Mouse (Mus musculus) liver, embryonic 15.5 days (tissue): ENCODE results near the gene Ankrd50. TPM values are rescaled to one million over a fixed set of nuclear protein-coding genes. Genes with fewer than 3 reads are reported as not detected.

Experiments used
- ATAC-seq: fragments of 200-750 bp; cut with Nextera tagmentation; 2 replicates; pipeline ENCODE4 v1.8.0; 2017; ENCODE audit warnings: moderate number of reproducible peaks, mild to moderate bottlenecking, moderate library complexity; ENCODE audit not compliant: insufficient read depth
- H3K27ac ChIP-seq: fragments of 300-500 bp; sonication (generic); replicated peaks from 2 replicates; pipeline ENCODE4 v1.5.1; 2015; ENCODE audit warnings: mild to moderate bottlenecking, inconsistent platforms
- H3K27me3 ChIP-seq: fragments of 300-500 bp; sonication (generic); 2 replicates; pipeline ENCODE4 v1.6.1; 2015; ENCODE audit warnings: mild to moderate bottlenecking, inconsistent platforms
- H3K36me3 ChIP-seq: fragments of 300-500 bp; sonication (generic); replicated peaks from 2 replicates; pipeline ENCODE4 v1.6.1; 2015; ENCODE audit warnings: moderate library complexity, mild to moderate bottlenecking, inconsistent platforms
- H3K4me1 ChIP-seq: fragments of 300-500 bp; sonication (generic); replicated peaks from 2 replicates; pipeline ENCODE4 v1.6.1; 2015; ENCODE audit warnings: inconsistent platforms
- H3K4me2 ChIP-seq: fragments of 300-500 bp; sonication (generic); 2 replicates; pipeline ENCODE4 v1.6.1; 2015; ENCODE audit warnings: moderate library complexity, mild to moderate bottlenecking, inconsistent platforms
- H3K4me3 ChIP-seq: fragments of 300-500 bp; sonication (generic); replicated peaks from 2 replicates; pipeline ENCODE4 v1.5.1; 2015; ENCODE audit warnings: mild to moderate bottlenecking, inconsistent platforms
- H3K9ac ChIP-seq: fragments of 300-500 bp; sonication (generic); 2 replicates; pipeline ENCODE4 v1.6.1; 2015; ENCODE audit warnings: moderate library complexity, mild to moderate bottlenecking, inconsistent platforms
- H3K9me3 ChIP-seq: fragments of 300-500 bp; sonication (generic); replicated peaks from 2 replicates; pipeline ENCODE4 v1.6.1; 2016; ENCODE audit warnings: inconsistent platforms
- WGBS: fragments of 180-500 bp; shearing (Covaris S2); methylation state at CpG from one replicate; pipeline ENCODE4 v1.1.7; 2015; ENCODE audit warnings: mixed read lengths; ENCODE audit not compliant: insufficient replicate concordance; 5-methylcytosine and 5-hydroxymethylcytosine counted together
- polyA plus RNA-seq: library from polyadenylated mRNA; unstranded; fragments of >200 nt; fragmentation: Nextera tagmentation; extraction: Ambion mirVana; gene quantifications from 2 replicates; pipeline ENCODE4 v1.2.1, GENCODE M21; 2015

Ankrd50 gene
- polyA plus RNA-seq, 1 experiment from 2014 or later: 2.8 TPM

DNA sequence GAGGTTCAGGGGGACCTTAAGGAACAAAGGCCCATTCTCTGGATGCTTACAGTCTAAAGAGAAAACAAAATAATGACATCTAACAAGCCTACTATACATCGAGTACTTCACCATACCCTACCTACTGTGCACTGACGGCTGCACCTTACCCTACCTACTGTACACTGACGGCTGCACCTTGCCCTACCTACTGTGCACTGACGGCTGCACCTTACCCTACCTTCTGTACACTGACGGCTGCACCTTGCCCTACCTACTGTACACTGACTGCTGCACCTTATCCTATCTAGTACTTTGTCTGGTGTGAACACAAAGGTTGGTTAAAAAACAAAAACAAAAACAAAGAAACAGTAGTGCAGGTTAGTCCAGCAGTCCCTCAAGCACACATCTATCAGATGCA is 18.5 kb downstream of the Ankrd50 start:
- H3K4me1 ChIP-seq: no peaks in the 10 kb centered on the region
- no peak overlapping the region for H3K9ac ChIP-seq
- H3K9me3 ChIP-seq: no peaks in the 10 kb centered on the region
- no peaks in the 10 kb centered on the region for H3K27me3 ChIP-seq
- no peak overlapping the region for H3K27ac ChIP-seq
- WGBS: 71% methylated on average over 5 of the region's 5 CpGs
- no peaks in the 10 kb centered on the region for H3K36me3 ChIP-seq
- no peak overlapping the region for H3K4me2 ChIP-seq
- no peak overlapping the region for H3K4me3 ChIP-seq
- no peak for ATAC-seq

DNA sequence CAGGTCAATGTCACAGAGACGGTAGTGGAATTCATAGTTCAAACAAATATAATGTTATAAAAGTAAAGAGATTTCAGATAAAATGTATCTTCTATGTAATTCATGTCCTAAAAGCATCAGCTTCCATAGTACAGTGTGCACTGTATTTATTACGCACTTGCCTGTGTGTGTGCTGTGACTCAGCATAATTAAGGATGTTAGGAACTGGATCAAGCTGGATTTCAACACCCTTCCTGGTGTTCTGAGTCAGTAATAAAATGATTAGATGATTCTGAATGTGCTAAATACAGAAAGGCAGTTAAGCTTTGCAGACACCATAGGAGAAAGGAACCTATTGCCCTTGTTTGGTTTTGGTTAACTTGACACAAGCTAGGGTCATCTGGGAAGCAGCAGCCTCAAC is 21.5 kb downstream of the Ankrd50 start:
- Histone ChIP-seq H3K9ac (no peak overlapping the region), H3K9me3 (no peaks in the 10 kb centered on the region), H3K4me2 (no peak overlapping the region), H3K27ac (no peak overlapping the region), H3K27me3 (no peaks in the 10 kb centered on the region), H3K36me3 (no peaks in the 10 kb centered on the region), H3K4me1 (no peaks in the 10 kb centered on the region), H3K4me3 (no peak overlapping the region)
- 75% methylated on average over 2 of the region's 2 CpGs for WGBS
- no peak for ATAC-seq

DNA sequence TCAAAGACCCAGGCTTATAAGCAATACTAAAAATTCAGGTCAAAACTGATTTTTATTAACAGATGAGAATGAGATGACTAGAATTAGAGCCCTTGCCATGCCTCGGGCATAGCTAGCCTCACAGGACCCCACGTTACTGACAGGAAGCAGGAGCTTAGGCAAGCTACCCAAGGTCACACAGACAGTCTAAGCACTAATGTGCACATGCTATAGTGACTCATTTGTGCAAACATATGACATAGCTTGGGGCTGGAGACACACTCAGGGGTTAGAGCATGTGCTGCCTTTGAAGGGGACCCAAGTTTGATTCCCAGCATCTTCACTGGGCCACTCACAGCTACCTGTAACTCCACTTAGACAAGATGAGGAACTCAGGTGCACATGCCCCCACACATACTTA is 22.9 kb downstream of the Ankrd50 start:
- Histone ChIP-seq H3K27ac (no peak overlapping the region), H3K4me2 (no peak overlapping the region), H3K36me3 (peaks cover 7% of the 10 kb centered on the region), H3K4me3 (no peak overlapping the region), H3K27me3 (no peaks in the 10 kb centered on the region), H3K9ac (no peak overlapping the region), H3K9me3 (no peaks in the 10 kb centered on the region), H3K4me1 (no peaks in the 10 kb centered on the region)
- no peak for ATAC-seq
- WGBS: 54% methylated on average over 2 of the region's 2 CpGs

DNA sequence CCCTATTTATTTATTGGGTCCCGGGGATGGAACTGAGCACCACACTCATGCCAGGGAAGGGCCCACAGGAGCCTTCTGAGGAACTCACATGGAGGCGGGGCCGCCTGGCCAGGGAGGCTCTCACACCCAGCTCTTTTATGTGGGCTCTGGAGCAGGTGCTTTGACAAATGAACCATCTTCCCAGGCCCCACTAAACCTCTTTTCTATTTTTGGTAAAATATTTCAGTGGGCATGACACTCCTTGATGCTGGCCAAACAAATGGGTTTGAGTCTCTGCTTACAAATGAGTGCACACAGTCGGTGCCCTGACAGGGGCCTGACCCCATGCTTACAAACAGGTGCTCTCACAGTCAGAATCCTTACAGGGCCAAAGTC is 24.4 kb downstream of the Ankrd50 start:
- no peaks in the 10 kb centered on the region for H3K4me1 ChIP-seq
- no peak for ATAC-seq
- WGBS: 63% methylated on average over 4 of the region's 4 CpGs

DNA sequence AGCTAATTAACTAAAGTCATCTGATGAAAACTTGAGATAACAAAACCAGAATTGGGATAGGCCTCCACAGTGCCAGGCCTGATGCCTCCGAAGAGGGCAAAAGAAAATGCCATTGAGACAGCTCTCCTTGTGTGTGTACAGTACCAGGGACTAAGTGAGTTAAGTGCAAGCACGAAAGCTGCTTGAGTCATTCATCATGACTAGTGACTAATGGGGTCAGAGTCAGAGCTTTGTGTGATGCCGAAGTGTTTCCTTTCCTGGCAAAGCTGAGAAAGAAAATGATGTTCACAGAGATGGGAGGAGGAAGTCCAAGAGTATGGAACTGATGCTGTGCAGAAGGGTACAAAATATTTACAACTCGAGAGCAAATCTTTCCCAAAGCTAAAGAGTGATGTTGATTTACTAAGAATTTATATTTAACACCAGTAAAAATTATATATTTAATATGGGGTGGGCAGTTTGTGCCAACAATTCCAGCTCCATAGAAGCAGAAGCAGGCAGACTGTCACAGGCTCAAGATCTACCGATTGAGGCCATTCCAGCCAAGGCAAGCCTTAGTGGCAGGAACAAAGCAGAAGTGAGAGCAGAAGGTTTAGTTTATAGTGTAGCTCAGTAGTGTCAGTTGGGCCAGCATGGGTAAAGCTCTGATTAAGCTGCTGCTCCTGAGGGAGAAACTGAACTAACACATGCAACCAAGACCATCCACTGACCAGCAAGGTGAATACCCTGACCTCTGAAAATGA is 25.0 kb downstream of the Ankrd50 start:
- H3K4me2 ChIP-seq: no peak overlapping the region
- H3K9me3 ChIP-seq: no peaks in the 10 kb centered on the region
- H3K4me1 ChIP-seq: no peaks in the 10 kb centered on the region
- no peaks in the 10 kb centered on the region for H3K27me3 ChIP-seq
- ATAC-seq: no peak
- no peak overlapping the region for H3K9ac ChIP-seq
- peaks cover 27% of the 10 kb centered on the region for H3K36me3 ChIP-seq
- WGBS: 60% methylated on average over 5 of the region's 5 CpGs
- H3K27ac ChIP-seq: no peak overlapping the region
- no peak overlapping the region for H3K4me3 ChIP-seq

More for the DNA sequence above, 24.4 kb downstream of the Ankrd50 start:
- no peak overlapping the region for H3K4me3 ChIP-seq
- H3K27me3 ChIP-seq: no peaks in the 10 kb centered on the region
- H3K27ac ChIP-seq: no peak overlapping the region
- H3K9ac ChIP-seq: no peak overlapping the region
- peaks cover 22% of the 10 kb centered on the region for H3K36me3 ChIP-seq
- no peak overlapping the region for H3K4me2 ChIP-seq
- H3K9me3 ChIP-seq: no peaks in the 10 kb centered on the region

DNA sequence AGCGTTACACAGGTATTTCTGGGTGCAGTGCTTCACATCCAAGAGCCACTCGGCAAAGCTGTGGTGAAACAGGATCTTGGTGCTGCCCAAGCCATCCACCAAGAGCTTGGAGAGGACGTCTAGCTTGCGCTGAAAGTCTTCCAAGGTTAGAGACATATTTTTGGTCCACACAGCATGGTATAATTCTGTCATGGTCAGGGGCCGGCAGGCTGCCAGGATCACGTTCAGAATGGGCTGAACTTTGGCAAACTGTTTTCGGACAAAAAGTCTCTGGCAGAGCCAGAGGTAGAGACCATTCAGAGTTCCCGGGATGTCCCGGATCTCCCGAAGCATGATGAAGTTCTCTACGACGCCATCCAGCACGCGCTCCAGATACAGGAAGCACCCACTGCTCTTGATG is 27.6 kb downstream of the Ankrd50 start:
- Histone ChIP-seq H3K36me3 (peaks cover 41% of the 10 kb centered on the region), H3K4me1 (no peaks in the 10 kb centered on the region), H3K4me3 (no peak overlapping the region), H3K9me3 (no peaks in the 10 kb centered on the region), H3K9ac (no peak overlapping the region), H3K27me3 (no peaks in the 10 kb centered on the region), H3K27ac (no peak overlapping the region), H3K4me2 (no peak overlapping the region)
- ATAC-seq: no peak
- WGBS: 81% methylated on average over 14 of the region's 14 CpGs

DNA sequence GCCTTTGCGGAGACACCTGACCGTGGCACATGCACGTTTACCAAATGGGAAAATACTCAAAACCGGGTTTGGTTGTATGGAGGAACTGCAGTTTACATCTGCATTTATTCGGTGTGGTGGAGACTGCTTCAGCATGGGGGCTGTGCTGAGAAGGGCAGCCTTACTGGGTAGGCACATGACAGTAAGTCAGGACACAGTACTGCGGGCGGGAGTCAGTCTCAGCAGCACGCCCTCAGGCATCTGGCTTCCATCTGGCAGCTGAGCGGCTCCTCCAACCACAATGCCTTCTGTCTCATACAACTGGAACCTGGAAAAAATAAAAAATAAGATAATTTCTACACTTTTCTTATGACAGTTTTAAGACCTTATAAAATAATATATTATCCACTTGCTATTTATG is 32.4 kb downstream of the Ankrd50 start:
- H3K4me1 ChIP-seq: no peaks in the 10 kb centered on the region
- WGBS: 81% methylated on average over 9 of the region's 9 CpGs
- H3K27me3 ChIP-seq: no peaks in the 10 kb centered on the region
- no peak overlapping the region for H3K4me3 ChIP-seq
- no peak for ATAC-seq
- no peak overlapping the region for H3K27ac ChIP-seq
- H3K9ac ChIP-seq: no peak overlapping the region
- no peak overlapping the region for H3K4me2 ChIP-seq
- peaks cover 53% of the 10 kb centered on the region for H3K36me3 ChIP-seq
- no peaks in the 10 kb centered on the region for H3K9me3 ChIP-seq

DNA sequence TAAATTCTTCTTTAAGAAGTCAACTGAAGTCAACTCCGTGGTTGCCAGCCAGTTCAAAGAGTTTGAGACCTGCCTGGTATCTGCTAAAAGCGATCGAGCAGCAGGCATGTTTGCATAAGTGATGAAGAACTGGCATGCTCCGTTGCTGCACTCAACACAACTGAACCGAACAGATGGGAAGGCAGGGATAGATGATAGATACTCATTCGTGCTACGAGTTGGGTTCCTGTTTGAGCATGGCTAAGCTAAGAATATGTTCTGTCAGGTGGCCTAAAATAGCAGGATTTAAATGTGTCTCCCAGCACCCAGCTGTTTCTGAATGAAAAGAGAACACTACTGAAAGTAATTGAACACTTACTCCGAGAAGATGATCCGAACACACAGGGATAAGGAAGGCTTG is 38.1 kb downstream of the Ankrd50 start:
- no peak overlapping the region for H3K4me3 ChIP-seq
- no peaks in the 10 kb centered on the region for H3K9me3 ChIP-seq
- H3K9ac ChIP-seq: no peak overlapping the region
- no peak for ATAC-seq
- no peaks in the 10 kb centered on the region for H3K4me1 ChIP-seq
- WGBS: 70% methylated on average over 9 of the region's 9 CpGs
- peaks cover 10% of the 10 kb centered on the region for H3K36me3 ChIP-seq
- no peak overlapping the region for H3K27ac ChIP-seq
- no peaks in the 10 kb centered on the region for H3K27me3 ChIP-seq
- H3K4me2 ChIP-seq: no peak overlapping the region

DNA sequence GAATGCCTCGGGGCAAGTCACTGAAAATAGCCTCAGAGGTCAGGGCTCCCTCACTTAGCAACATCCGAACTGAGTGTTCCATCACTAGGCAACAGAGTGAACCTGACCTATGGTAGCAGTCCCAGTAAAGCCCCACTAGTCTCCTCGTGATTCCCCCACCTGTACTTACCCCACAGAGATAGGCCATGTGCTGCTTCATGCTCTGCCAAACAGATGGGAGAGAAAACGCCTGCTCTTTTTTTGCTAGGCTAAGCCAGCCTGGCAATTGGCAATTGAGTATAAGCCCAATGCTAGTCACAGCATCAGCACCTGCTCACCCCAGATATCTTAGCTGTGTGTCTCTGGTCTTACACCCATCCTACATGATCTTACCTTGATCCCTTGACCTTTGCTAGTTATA is 40.8 kb downstream of the Ankrd50 start:
- no peaks in the 10 kb centered on the region for H3K36me3 ChIP-seq
- no peak overlapping the region for H3K4me3 ChIP-seq
- no peak overlapping the region for H3K4me2 ChIP-seq
- 42% methylated on average over 4 of the region's 4 CpGs for WGBS
- no peaks in the 10 kb centered on the region for H3K9me3 ChIP-seq
- H3K9ac ChIP-seq: no peak overlapping the region
- no peaks in the 10 kb centered on the region for H3K4me1 ChIP-seq
- H3K27me3 ChIP-seq: no peaks in the 10 kb centered on the region
- no peak for ATAC-seq
- H3K27ac ChIP-seq: no peak overlapping the region

DNA sequence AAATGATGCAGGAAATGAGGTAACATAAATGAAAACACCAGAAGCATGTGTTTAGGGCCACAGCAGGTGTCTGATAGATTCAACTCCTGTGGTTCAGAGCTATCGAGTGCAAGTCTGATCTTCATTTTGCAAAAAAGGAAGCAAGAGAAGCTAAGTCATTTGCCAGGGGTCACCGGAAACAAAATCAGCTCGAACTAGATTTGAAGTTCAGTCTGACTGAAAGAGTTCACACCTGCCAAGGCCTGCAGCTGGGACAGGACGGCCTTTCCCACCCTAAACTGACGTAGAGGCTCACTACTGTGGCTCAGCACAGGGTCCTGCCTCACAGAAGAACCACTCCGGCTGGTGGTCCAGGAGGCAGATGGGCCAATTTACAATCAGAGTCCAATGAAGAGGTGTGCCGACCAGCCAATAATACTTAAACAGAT is 44.1 kb downstream of the Ankrd50 start:
- no peak for ATAC-seq
- WGBS: 33% methylated on average over 7 of the region's 7 CpGs
- H3K4me3 ChIP-seq: no peak overlapping the region

DNA sequence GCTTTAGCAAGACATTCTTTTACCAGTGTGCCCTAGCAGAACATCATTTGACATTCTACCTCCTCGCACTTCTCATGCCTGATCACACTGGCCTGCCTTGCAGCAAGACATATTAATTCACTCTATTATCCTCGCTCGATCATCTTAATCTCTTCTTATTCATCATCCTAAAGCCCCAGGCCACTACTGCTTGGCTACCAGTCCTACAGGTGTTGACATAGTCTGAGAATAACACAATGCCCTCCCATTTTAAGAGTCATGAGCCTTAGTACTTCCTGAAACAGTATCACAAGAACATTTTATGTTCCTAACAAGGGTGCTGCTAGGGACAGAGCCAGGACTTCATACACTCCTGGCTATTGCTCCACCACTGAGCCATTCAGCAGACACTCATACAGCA is 48.0 kb downstream of the Ankrd50 start:
- H3K4me2 ChIP-seq: no peak overlapping the region
- no peaks in the 10 kb centered on the region for H3K36me3 ChIP-seq
- no peak overlapping the region for H3K27ac ChIP-seq
- H3K4me3 ChIP-seq: no peak overlapping the region
- 66% methylated on average over 3 of the region's 3 CpGs for WGBS
- no peak overlapping the region for H3K9ac ChIP-seq
- no peaks in the 10 kb centered on the region for H3K27me3 ChIP-seq
- 0 out of 2 replicates have a peak, but pooled peaks cover 5% of the 10 kb centered on the region for H3K4me1 ChIP-seq
- no peak for ATAC-seq
- H3K9me3 ChIP-seq: no peaks in the 10 kb centered on the region

More for the DNA sequence above, 44.1 kb downstream of the Ankrd50 start:
- Histone ChIP-seq H3K4me1 (no peaks in the 10 kb centered on the region), H3K27me3 (no peaks in the 10 kb centered on the region), H3K9ac (no peak overlapping the region), H3K36me3 (no peaks in the 10 kb centered on the region), H3K27ac (no peak overlapping the region), H3K4me2 (no peak overlapping the region), H3K9me3 (no peaks in the 10 kb centered on the region)

DNA sequence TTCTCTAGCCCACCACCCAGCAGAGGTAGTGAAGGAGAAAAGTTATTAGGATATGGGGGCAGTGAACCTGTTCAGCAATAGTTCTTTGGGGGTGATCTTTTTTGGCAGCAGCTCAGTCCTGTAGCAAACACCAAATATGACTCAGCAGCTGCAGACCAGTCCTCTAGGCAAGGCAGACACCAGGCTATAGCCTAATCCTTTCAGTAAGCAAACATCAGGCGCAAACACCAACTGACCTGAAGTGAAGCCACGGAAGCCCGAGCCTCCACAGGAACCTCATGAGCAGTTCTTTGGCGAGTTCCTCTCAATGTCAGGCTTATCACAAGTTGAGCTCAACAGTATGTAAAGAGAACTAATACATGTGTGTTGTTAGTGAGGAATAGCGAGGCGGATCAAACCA is 48.8 kb downstream of the Ankrd50 start:
- Histone ChIP-seq H3K9me3 (no peaks in the 10 kb centered on the region), H3K4me2 (no peak overlapping the region), H3K9ac (no peak overlapping the region), H3K4me1 (0 out of 2 replicates have a peak, but pooled peaks cover 5% of the 10 kb centered on the region), H3K27me3 (no peaks in the 10 kb centered on the region), H3K4me3 (no peak overlapping the region), H3K27ac (no peak overlapping the region), H3K36me3 (no peaks in the 10 kb centered on the region)
- ATAC-seq: no peak
- 53% methylated on average over 6 of the region's 6 CpGs for WGBS
